Mouse (Mus musculus) heart, adult 2 months (tissue): ENCODE results near the gene Capn7.

Experiments
- CTCF ChIP-seq: fragments of 200-600 bp; IDR thresholded peaks from 2 replicates; pipeline ENCODE4 v1.8.1; 2022; ENCODE audit warnings: antibody characterized with exemption, mild to moderate bottlenecking, moderate library complexity
- EP300 ChIP-seq: fragments of 200-500 bp; IDR thresholded peaks from 2 replicates; pipeline ENCODE4 v1.6.1; 2011; ENCODE audit warnings: low read depth, low read length, control low read depth; ENCODE audit not compliant: insufficient read depth
- POLR2A ChIP-seq: fragments of 200-500 bp; IDR thresholded peaks from 2 replicates; pipeline ENCODE4 v1.6.1; 2011; ENCODE audit warnings: mild to moderate bottlenecking, low read depth, low read length, control low read depth; ENCODE audit not compliant: insufficient read depth

DNA sequence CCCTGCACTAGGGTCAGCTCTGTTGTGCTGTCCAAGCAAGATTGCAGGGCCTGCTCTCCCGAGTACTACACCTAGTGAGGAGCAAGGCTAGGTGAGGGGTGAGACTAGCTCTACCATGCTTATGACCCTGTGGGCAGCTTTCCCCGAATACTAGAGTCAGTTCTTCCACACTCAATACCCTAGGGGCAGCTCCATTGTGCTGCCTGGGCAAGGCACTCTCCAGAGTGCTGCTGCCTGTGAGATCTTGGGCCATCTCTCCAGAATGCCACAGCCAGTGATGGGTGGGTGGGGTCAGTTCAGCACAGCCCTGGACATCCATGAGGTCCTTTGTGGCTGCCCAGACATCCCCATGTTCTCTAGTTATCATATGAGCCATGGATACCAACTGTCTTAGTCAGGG is 6.7 kb upstream of the Capn7 start:
- TF ChIP-seq POLR2A (no peak), CTCF (no peak), EP300 (no peak)
